Mouse (Mus musculus): ENCODE measurements around the gene Casp7. TPM values are rescaled to one million over a fixed set of nuclear protein-coding genes. Genes with fewer than 3 reads are reported as not detected.
A peak's percentile ranks its signal among the peaks of the same experiment; 100 is the strongest.
"Not testable (repeated sequence)": the region's sequence is repeated elsewhere in the genome, so short reads cannot be mapped to it uniquely, and the experiment has no call there.

The Casp7 gene
- total RNA-seq, 1 experiment from 2014 or later, result 35.4 TPM

DNA sequence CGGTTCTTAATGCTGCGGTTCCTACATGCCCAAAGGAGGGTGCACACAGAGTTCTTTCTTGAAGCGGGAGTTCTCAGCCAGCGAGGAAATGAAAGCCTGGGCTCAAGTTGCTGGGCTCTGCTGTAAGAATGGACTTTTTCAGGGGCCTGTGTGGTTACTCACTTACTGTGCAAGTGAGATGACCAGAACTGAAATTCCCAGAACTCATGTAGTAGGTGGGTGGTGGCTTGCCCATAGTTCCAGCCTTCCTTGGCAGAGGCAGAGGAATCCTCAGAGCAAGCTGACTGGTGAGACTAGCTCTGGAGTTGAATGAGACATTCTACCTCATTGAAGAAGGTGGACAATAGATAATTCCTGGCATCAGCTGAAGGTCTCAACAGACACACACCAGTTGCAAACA, 8.9 kb downstream of the Casp7 start:
- ATAC-seq (replicated peaks in 1 of 2; ENCODE audit: insufficient read depth in 1 of 2, low FRiP score in 2 of 2, low TSS enrichment in 1 of 2, low read depth in 1 of 2, poor library complexity in 2 of 2, severe bottlenecking in 2 of 2), result no peak

DNA sequence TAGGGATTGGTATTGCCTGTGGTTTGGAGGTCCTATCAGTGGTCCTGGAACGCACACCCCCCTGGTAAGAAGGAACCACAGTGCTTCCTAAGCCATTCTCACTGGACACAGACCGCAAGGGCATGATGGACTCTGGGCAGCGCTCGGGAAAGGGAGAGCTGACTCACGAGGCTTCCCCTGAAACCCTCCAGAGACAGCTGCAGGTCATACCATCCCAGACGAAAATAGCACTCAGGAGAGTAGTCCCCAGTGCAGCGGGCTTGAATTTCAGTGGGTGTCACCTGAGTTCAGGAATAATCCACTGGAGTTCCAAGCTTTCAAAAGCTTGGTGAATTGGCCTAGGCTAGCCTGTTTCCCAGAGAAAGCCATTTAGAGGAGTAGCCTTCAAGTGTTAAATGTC, 9.7 kb downstream of the Casp7 start:
- ATAC-seq (replicated peaks in 1 of 2; ENCODE audit: insufficient read depth in 1 of 2, low FRiP score in 2 of 2, low TSS enrichment in 1 of 2, low read depth in 1 of 2, poor library complexity in 2 of 2, severe bottlenecking in 2 of 2), result no peak

- ATAC-seq (replicated peaks in 1 of 2; ENCODE audit: insufficient read depth in 1 of 2, low FRiP score in 2 of 2, low TSS enrichment in 1 of 2, low read depth in 1 of 2, poor library complexity in 2 of 2, severe bottlenecking in 2 of 2), result not testable (repeated sequence)
Observed at GRCm38 (mm10) chr19:56409884-56410283, 13.0 kb downstream of the Casp7 start.

- ATAC-seq (replicated peaks in 1 of 2; ENCODE audit: insufficient read depth in 1 of 2, low FRiP score in 2 of 2, low TSS enrichment in 1 of 2, low read depth in 1 of 2, poor library complexity in 2 of 2, severe bottlenecking in 2 of 2), result no peak
Observed at GRCm38 (mm10) chr19:56418404-56418803, 21.5 kb downstream of the Casp7 start.

GRCm38 (mm10) chr19:56419452-56419851, 22.5 kb downstream of the Casp7 start:
- ATAC-seq (replicated peaks in 1 of 2; ENCODE audit: insufficient read depth in 1 of 2, low FRiP score in 2 of 2, low TSS enrichment in 1 of 2, low read depth in 1 of 2, poor library complexity in 2 of 2, severe bottlenecking in 2 of 2), result no peak

- ATAC-seq (replicated peaks in 1 of 2; ENCODE audit: insufficient read depth in 1 of 2, low FRiP score in 2 of 2, low TSS enrichment in 1 of 2, low read depth in 1 of 2, poor library complexity in 2 of 2, severe bottlenecking in 2 of 2), result no peak
Observed at GRCm38 (mm10) chr19:56420345-56420744, 23.4 kb downstream of the Casp7 start.

DNA sequence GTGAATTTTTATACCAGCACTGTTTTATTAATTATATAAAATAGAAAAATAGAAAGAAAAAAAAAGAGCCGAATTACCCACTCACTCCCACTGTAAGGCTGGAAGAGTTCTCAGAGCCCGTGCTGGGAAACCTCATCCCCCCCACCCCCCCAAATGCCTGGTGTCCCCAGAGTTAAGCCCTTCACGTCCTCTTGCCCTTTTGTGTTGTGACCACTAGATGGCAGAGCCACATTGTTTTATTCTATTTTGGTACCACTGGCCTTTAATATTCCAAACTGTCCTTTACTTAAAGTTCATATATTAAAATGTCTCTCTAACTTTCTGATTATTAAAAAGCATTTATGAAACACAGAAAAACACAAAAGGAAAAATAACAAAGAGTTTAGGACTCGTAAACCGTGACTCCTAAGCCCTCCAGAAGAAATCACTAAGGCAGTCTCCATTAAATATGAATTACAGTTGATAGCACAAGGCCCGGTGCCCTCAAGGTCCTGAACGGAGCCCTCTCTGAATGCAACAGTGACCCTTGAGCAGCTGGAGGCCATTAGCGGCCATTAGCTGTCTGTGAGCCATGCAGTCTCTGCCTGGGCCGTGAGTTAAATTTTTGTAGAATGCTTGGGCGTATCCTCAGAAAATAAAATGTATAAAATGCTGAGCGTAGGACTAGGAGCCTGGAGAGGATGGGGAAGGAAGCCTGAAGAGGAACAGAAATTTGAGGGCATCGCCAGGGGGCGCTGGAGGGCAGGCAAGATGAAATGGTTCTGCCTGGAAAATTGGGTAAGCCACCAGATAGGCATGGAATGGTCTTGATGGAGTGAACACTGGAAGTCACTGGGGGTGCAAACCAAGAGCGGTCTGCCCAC, 25.8 kb downstream of the Casp7 start:
- peak in 1 of 2 experiments; percentile 60; a peak in 2 of 4 replicates for ATAC-seq (replicated peaks in 1 of 2; ENCODE audit: insufficient read depth in 1 of 2, low FRiP score in 2 of 2, low TSS enrichment in 1 of 2, low read depth in 1 of 2, poor library complexity in 2 of 2, severe bottlenecking in 2 of 2)

GRCm38 (mm10) chr19:56423370-56423769, 26.4 kb downstream of the Casp7 start:
- ATAC-seq (replicated peaks in 1 of 2; ENCODE audit: insufficient read depth in 1 of 2, low FRiP score in 2 of 2, low TSS enrichment in 1 of 2, low read depth in 1 of 2, poor library complexity in 2 of 2, severe bottlenecking in 2 of 2), result no peak

DNA sequence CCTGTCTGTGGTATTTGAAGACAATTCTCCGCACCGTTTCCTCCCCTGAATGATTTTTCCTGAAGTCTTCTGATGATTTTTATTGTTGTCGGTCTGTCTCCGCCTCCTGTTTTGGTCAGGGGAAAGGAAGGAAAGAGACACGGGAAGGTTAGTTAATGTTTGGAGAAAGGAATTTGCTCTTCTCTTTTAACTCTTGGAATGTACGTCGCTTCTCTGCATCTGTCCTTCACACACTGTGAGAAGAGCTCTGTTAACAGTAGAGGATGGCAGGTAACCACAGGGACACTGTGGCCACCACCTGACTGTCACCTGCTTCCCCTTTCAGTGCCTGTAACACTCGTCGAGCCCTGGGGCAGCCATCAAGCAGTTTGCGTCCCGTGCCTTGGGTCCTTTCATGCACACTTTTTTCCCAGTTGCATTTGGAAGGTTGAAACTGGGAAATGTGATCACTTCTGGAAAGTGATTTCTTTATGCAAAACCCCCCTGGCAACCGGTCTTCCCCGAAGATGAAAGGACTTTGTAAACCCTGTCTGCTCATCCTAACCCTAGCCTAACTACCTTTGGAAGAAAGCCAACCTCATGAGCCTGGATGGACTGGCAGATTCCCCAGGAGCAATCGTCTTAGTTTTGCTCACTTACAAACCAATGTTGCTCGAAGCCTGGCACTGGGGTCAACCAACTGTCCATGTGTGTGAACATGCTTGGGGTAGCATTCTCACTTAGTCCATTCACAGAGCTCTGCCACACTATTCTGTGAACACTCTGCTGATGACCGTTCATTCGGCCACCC, 27.9 kb downstream of the Casp7 start:
- ATAC-seq (replicated peaks in 1 of 2; ENCODE audit: insufficient read depth in 1 of 2, low FRiP score in 2 of 2, low TSS enrichment in 1 of 2, low read depth in 1 of 2, poor library complexity in 2 of 2, severe bottlenecking in 2 of 2), result no peak

GRCm38 (mm10) chr19:56425492-56425891, 28.6 kb downstream of the Casp7 start:
- ATAC-seq (replicated peaks in 1 of 2; ENCODE audit: insufficient read depth in 1 of 2, low FRiP score in 2 of 2, low TSS enrichment in 1 of 2, low read depth in 1 of 2, poor library complexity in 2 of 2, severe bottlenecking in 2 of 2), result no peak

GRCm38 (mm10) chr19:56430369-56430768, 33.4 kb downstream of the Casp7 start:
- ATAC-seq (replicated peaks in 1 of 2; ENCODE audit: insufficient read depth in 1 of 2, low FRiP score in 2 of 2, low TSS enrichment in 1 of 2, low read depth in 1 of 2, poor library complexity in 2 of 2, severe bottlenecking in 2 of 2), result no peak

DNA sequence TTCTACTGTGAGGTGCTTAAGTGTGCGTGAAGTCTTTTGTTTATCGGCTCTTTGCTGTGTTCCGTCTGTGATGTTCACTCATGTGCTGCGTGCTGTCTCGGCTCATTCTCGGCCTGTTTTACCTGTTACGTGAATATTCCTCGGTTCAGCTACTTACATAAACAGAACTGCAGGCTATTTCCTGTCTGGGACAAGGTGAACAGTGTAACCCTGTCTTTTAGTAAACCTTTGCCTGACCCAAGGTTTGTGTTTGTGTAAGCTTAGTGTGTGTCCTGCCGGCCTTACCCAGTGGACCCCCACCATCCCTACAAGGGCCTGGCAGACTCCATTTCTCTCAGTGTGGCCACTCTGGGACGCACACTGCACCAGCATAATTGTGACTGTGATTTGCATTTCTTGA, 35.8 kb downstream of the Casp7 start:
- ATAC-seq (replicated peaks in 1 of 2; ENCODE audit: insufficient read depth in 1 of 2, low FRiP score in 2 of 2, low TSS enrichment in 1 of 2, low read depth in 1 of 2, poor library complexity in 2 of 2, severe bottlenecking in 2 of 2), result no peak

DNA sequence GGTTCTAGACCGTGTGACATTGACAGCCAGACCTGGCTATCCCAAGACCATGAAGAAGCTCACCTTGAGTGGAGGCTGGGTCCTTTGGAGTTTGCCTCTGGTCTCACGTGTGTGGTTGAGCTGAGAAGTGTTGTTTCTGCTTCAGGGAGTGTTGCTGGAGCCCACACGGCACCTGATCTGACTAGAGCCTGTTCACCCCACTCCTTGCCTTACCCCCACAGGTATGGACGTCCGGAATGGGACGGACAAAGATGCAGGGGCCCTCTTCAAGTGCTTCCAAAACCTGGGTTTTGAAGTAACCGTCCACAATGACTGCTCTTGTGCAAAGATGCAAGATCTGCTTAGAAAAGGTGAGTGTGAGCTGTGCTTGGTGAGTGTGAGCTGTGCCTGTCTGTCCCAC, 36.7 kb downstream of the Casp7 start:
- ATAC-seq (replicated peaks in 1 of 2; ENCODE audit: insufficient read depth in 1 of 2, low FRiP score in 2 of 2, low TSS enrichment in 1 of 2, low read depth in 1 of 2, poor library complexity in 2 of 2, severe bottlenecking in 2 of 2), result no peak

GRCm38 (mm10) chr19:56436380-56436779, 39.5 kb downstream of the Casp7 start:
- no peak for ATAC-seq (replicated peaks in 1 of 2; ENCODE audit: insufficient read depth in 1 of 2, low FRiP score in 2 of 2, low TSS enrichment in 1 of 2, low read depth in 1 of 2, poor library complexity in 2 of 2, severe bottlenecking in 2 of 2)

DNA sequence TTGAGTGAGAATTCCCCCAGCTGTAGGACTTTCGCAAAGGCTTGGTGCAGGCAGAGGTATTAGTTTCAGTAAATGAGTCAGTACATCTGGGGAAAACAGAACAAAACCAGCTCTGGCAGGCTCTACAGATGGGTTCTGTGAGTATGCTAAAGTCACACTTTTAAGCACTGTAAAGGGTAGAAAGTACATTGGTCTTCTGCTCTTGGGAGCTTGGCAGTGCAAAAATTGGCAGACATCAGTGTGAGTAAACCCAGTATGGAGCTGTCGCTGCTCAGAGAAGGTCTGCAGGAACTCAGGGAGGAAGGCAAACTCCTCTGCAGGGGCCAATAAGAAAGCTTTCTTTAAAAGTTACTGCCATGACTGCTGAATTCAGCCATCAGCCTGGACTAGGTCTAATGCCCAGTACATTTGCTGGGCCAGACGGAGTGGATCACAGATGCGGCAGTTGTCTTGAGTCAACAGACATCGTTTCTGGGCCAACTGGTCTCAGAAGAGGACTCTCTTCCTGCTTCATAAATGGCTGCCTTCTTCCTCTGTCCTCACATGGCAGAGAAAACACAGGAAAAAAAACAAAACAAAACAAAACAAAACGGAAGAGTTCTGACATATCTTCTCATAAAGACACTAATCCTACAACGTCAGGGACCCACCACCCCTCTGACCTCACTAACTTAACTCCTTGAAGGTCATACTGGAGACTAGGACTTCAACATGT, 41.6 kb downstream of the Casp7 start:
- no peak for ATAC-seq (replicated peaks in 1 of 2; ENCODE audit: insufficient read depth in 1 of 2, low FRiP score in 2 of 2, low TSS enrichment in 1 of 2, low read depth in 1 of 2, poor library complexity in 2 of 2, severe bottlenecking in 2 of 2)

DNA sequence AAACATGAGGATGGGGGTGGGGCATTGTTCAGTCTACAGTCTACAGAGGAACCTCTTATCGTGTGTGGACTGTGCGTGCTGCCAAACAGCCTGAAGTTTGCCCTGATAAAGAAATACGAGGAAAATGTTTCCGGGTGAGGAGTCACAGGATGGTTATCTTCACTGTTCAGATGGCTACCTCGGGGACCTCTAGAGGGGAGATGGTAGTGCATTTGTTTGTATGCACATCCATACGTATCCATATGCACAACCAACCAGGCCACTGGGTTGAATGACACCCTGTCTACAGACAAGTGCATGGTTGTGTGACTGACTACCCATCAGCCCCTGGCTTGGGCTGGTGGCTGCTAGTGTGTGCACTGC, 42.1 kb downstream of the Casp7 start:
- no peak for ATAC-seq (replicated peaks in 1 of 2; ENCODE audit: insufficient read depth in 1 of 2, low FRiP score in 2 of 2, low TSS enrichment in 1 of 2, low read depth in 1 of 2, poor library complexity in 2 of 2, severe bottlenecking in 2 of 2)

- ATAC-seq (replicated peaks in 1 of 2; ENCODE audit: insufficient read depth in 1 of 2, low FRiP score in 2 of 2, low TSS enrichment in 1 of 2, low read depth in 1 of 2, poor library complexity in 2 of 2, severe bottlenecking in 2 of 2), result no peak
Observed at GRCm38 (mm10) chr19:56443445-56443844, 46.5 kb downstream of the Casp7 start.

GRCm38 (mm10) chr19:56448784-56449183, 51.9 kb downstream of the Casp7 start:
- ATAC-seq (replicated peaks in 1 of 2; ENCODE audit: insufficient read depth in 1 of 2, low FRiP score in 2 of 2, low TSS enrichment in 1 of 2, low read depth in 1 of 2, poor library complexity in 2 of 2, severe bottlenecking in 2 of 2), result no peak

Data from hematopoietic stem cell, adult 5-6 weeks (primary cell).